Mouse (Mus musculus) midbrain, embryonic 10.5 days (tissue): ENCODE results near the gene Pigs. TPM values are rescaled to one million over a fixed set of nuclear protein-coding genes. Genes with fewer than 3 reads are reported as not detected.

Source experiments
- DNase-seq: peaks from one replicate; pipeline ENCODE4 v3.0.0-alpha.2; 2017; ENCODE audit warnings: low spot score
- H3K27ac ChIP-seq: fragments of 300-500 bp; sonication (generic); replicated peaks from 2 replicates; pipeline ENCODE4 v1.5.1; 2016; ENCODE audit warnings: mild to moderate bottlenecking
- H3K27me3 ChIP-seq: fragments of 300-500 bp; sonication (generic); 2 replicates; pipeline ENCODE4 v1.6.1; 2016; ENCODE audit warnings: low read depth, mild to moderate bottlenecking; ENCODE audit not compliant: poor library complexity, severe bottlenecking
- H3K36me3 ChIP-seq: fragments of 300-500 bp; sonication (generic); 2 replicates; pipeline ENCODE4 v1.6.1; 2016; ENCODE audit warnings: mild to moderate bottlenecking, moderate library complexity
- H3K4me1 ChIP-seq: fragments of 300-500 bp; sonication (generic); 2 replicates; pipeline ENCODE4 v1.6.1; 2016
- H3K4me3 ChIP-seq: fragments of 300-500 bp; sonication (generic); 2 replicates; pipeline ENCODE4 v1.5.1; 2016; ENCODE audit warnings: mild to moderate bottlenecking, moderate library complexity
- H3K9me3 ChIP-seq: fragments of 300-500 bp; sonication (generic); replicated peaks from 2 replicates; pipeline ENCODE4 v1.6.1; 2016; ENCODE audit warnings: mild to moderate bottlenecking
- WGBS: fragments of 180-500 bp; shearing (Covaris S2); methylation state at CpG from one replicate; pipeline ENCODE4 v1.1.7; 2016; 5-methylcytosine and 5-hydroxymethylcytosine counted together
- polyA plus RNA-seq: library from polyadenylated mRNA; unstranded; fragments of >200 nt; fragmentation: Nextera tagmentation; extraction: Ambion mirVana; gene quantifications from 2 replicates; pipeline ENCODE4 v1.2.1, GENCODE M21; 2016

Pigs gene
- polyA plus RNA-seq, 1 experiment from 2014 or later, result 74.0 TPM

GRCm38 (mm10) chr11:78380996-78381395 is 52.8 kb downstream of the Pigs start:
- no peaks in the 10 kb centered on the region for H3K36me3 ChIP-seq
- WGBS, result 90% methylated on average over 3 of the region's 3 CpGs
- no peaks in the 10 kb centered on the region for H3K27me3 ChIP-seq
- peaks cover 6% of the 10 kb centered on the region; the same call in 1 of the 2 replicates for H3K4me1 ChIP-seq
- H3K9me3 ChIP-seq, result no peaks in the 10 kb centered on the region
- no peak overlapping the region for H3K4me3 ChIP-seq
- no peak for DNase-seq
- H3K27ac ChIP-seq, result no peak overlapping the region

GRCm38 (mm10) chr11:78382286-78382685 is 54.1 kb downstream of the Pigs start:
- Histone ChIP-seq H3K27ac (no peak overlapping the region), H3K4me1 (peaks cover 6% of the 10 kb centered on the region; the same call in 1 of the 2 replicates), H3K9me3 (no peaks in the 10 kb centered on the region), H3K27me3 (no peaks in the 10 kb centered on the region), H3K4me3 (no peak overlapping the region), H3K36me3 (no peaks in the 10 kb centered on the region)
- WGBS, result 74% methylated on average over 7 of the region's 7 CpGs
- DNase-seq, result no peak

GRCm38 (mm10) chr11:78382701-78383100 is 54.5 kb downstream of the Pigs start:
- H3K27me3 ChIP-seq, result no peaks in the 10 kb centered on the region
- H3K4me3 ChIP-seq, result no peak overlapping the region
- H3K4me1 ChIP-seq, result peaks cover 6% of the 10 kb centered on the region; the same call in 1 of the 2 replicates
- no peaks in the 10 kb centered on the region for H3K9me3 ChIP-seq
- DNase-seq, result no peak
- WGBS, result 29% methylated on average over 5 of the region's 5 CpGs
- H3K27ac ChIP-seq, result 0 out of 2 replicates have a peak overlapping the region, but pooled peaks have one; percentile 23
- no peaks in the 10 kb centered on the region for H3K36me3 ChIP-seq

DNA sequence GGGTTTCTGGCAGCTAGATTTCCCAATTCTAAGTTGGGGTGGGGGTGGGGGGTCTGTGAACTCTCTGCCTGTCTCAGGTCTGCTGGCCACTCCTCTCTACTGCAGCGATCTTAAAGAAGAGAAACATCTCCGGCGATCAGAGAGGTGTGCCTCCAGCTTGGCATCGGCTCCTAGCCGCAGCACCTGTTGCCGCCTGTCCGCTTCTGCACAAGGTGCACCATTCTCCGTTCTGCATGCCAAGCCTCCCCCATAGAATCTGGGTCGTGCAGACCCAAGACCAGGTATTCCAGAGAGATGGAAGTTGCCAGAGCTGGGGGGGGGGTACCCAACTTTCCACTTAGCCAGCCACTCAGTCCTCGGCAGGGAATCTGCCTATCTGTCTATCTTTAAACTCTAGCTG is 57.6 kb downstream of the Pigs start:
- Histone ChIP-seq H3K27ac (no peak overlapping the region), H3K4me3 (no peak overlapping the region), H3K36me3 (no peaks in the 10 kb centered on the region), H3K27me3 (no peaks in the 10 kb centered on the region), H3K9me3 (no peaks in the 10 kb centered on the region), H3K4me1 (peaks cover 6% of the 10 kb centered on the region; the same call in 1 of the 2 replicates)
- no peak for DNase-seq
- WGBS, result 88% methylated on average over 10 of the region's 10 CpGs

GRCm38 (mm10) chr11:78386508-78387043 is 58.4 kb downstream of the Pigs start, which contains the start of gene Foxn1:
Gene Foxn1, minus strand, starts transcription at chr11:78386558.
- no peaks in the 10 kb centered on the region for H3K36me3 ChIP-seq
- no peaks in the 10 kb centered on the region for H3K27me3 ChIP-seq
- no peak for DNase-seq
- no peak within 1 kb of the TSS for H3K27ac ChIP-seq
- H3K9me3 ChIP-seq, result no peaks in the 10 kb centered on the region
- peaks cover 6% of the 10 kb centered on the region; the same call in 1 of the 2 replicates for H3K4me1 ChIP-seq
- H3K4me3 ChIP-seq, result no peak within 1 kb of the TSS
- WGBS, result 80% methylated on average over 14 of the region's 14 CpGs

Other genes with a start within 250 kb of the Pigs start
- gene Eral1, start 248.0 kb upstream of the Pigs start, polyA plus RNA-seq, result 39.3 and 39.7 TPM in 2 replicates
- 27.6 and 32.8 TPM in 2 replicates for gene Fam222b, start 233.8 kb upstream of the Pigs start, polyA plus RNA-seq
- 96.3 and 109 TPM in 2 replicates for gene Traf4, start 162.8 kb upstream of the Pigs start, polyA plus RNA-seq
- 10.7 and 11.1 TPM in 2 replicates for gene Nek8, start 151.7 kb upstream of the Pigs start, polyA plus RNA-seq
- gene Tlcd1, start 151.7 kb upstream of the Pigs start, polyA plus RNA-seq, result 8.8 and 11.1 TPM in 2 replicates
- gene Rpl23a, start 144.8 kb upstream of the Pigs start, polyA plus RNA-seq, result 953 and 1,066 TPM in 2 replicates
- gene Rab34, start 140.0 kb upstream of the Pigs start, polyA plus RNA-seq, result 75.0 and 83.8 TPM in 2 replicates
- 0.96 and 1.6 TPM in 2 replicates for gene Proca1, start 135.0 kb upstream of the Pigs start, polyA plus RNA-seq
- 51.0 and 52.9 TPM in 2 replicates for gene Sdf2, start 82.7 kb upstream of the Pigs start, polyA plus RNA-seq
- gene Supt6, start 82.4 kb upstream of the Pigs start, polyA plus RNA-seq, result 31.9 and 35.9 TPM in 2 replicates
- gene 2610507B11Rik, start 66.7 kb upstream of the Pigs start, polyA plus RNA-seq, result 62.8 and 69.7 TPM in 2 replicates
- 0.34 and 0.43 TPM in 2 replicates for gene BC030499, start 37.6 kb upstream of the Pigs start, polyA plus RNA-seq
- gene Spag5, start 26.9 kb upstream of the Pigs start, polyA plus RNA-seq, result 63.4 and 64.2 TPM in 2 replicates
- 1.5 and 1.6 TPM in 2 replicates for gene Aldoc, start 5.4 kb upstream of the Pigs start, polyA plus RNA-seq
- 57.7 and 61.7 TPM in 2 replicates for gene Unc119, start 15.1 kb downstream of the Pigs start, polyA plus RNA-seq
- not detected in 2 replicates for gene Foxn1, start 58.1 kb downstream of the Pigs start, polyA plus RNA-seq
- not detected in 2 replicates for gene Slc13a2, start 93.8 kb downstream of the Pigs start, polyA plus RNA-seq
- gene Slc46a1, start 137.3 kb downstream of the Pigs start, polyA plus RNA-seq, result 23.2 and 27.1 TPM in 2 replicates
- 16.9 and 23.9 TPM in 2 replicates for gene Sarm1, start 169.3 kb downstream of the Pigs start, polyA plus RNA-seq
- gene Vtn, start 170.7 kb downstream of the Pigs start, polyA plus RNA-seq, result 116 and 119 TPM in 2 replicates
- 0.20 TPM in 1 of 2 replicates, not detected in the other for gene Sebox, start 175.0 kb downstream of the Pigs start, polyA plus RNA-seq
- 81.8 and 88.8 TPM in 2 replicates for gene Tmem199, start 183.8 kb downstream of the Pigs start, polyA plus RNA-seq
- 148 and 157 TPM in 2 replicates for gene Poldip2, start 183.8 kb downstream of the Pigs start, polyA plus RNA-seq
- gene Tnfaip1, start 207.9 kb downstream of the Pigs start, polyA plus RNA-seq, result 85.1 and 89.6 TPM in 2 replicates
- gene Ift20, start 207.9 kb downstream of the Pigs start, polyA plus RNA-seq, result 83.4 and 84.5 TPM in 2 replicates
- gene Tmem97, start 222.4 kb downstream of the Pigs start, polyA plus RNA-seq, result 91.6 and 110 TPM in 2 replicates